Mouse (Mus musculus) neural tube, embryonic 12.5 days (tissue): ENCODE results near the gene Olfr371. TPM values are rescaled to one million over a fixed set of nuclear protein-coding genes. Genes with fewer than 3 reads are reported as not detected.

Experiments
- ATAC-seq: fragments of 200-750 bp; cut with Nextera tagmentation; 2 replicates; pipeline ENCODE4 v1.8.0; 2017; ENCODE audit warnings: low read depth, mild to moderate bottlenecking, moderate TSS enrichment, moderate library complexity; ENCODE audit not compliant: low FRiP score
- H3K27ac ChIP-seq: fragments of 300-500 bp; sonication (generic); 2 replicates; pipeline ENCODE4 v1.5.1; 2016
- H3K27me3 ChIP-seq: fragments of 300-500 bp; sonication (generic); replicated peaks from 2 replicates; pipeline ENCODE4 v1.6.1; 2016; ENCODE audit warnings: mild to moderate bottlenecking
- H3K36me3 ChIP-seq: fragments of 300-500 bp; sonication (generic); 2 replicates; pipeline ENCODE4 v1.6.1; 2016; ENCODE audit warnings: mild to moderate bottlenecking
- H3K4me1 ChIP-seq: fragments of 300-500 bp; sonication (generic); 2 replicates; pipeline ENCODE4 v1.6.1; 2016
- H3K4me2 ChIP-seq: fragments of 300-500 bp; sonication (generic); replicated peaks from 2 replicates; pipeline ENCODE4 v1.6.1; 2016; ENCODE audit warnings: mild to moderate bottlenecking
- H3K4me3 ChIP-seq: fragments of 300-500 bp; sonication (generic); 2 replicates; pipeline ENCODE4 v1.5.1; 2016
- H3K9ac ChIP-seq: fragments of 300-500 bp; sonication (generic); 2 replicates; pipeline ENCODE4 v1.6.1; 2016; ENCODE audit warnings: mild to moderate bottlenecking
- H3K9me3 ChIP-seq: fragments of 300-500 bp; sonication (generic); 2 replicates; pipeline ENCODE4 v1.6.1; 2016; ENCODE audit warnings: mild to moderate bottlenecking
- WGBS: fragments of 180-500 bp; shearing (Covaris S2); methylation state at CpG from one replicate; pipeline ENCODE4 v1.1.7; 2016; 5-methylcytosine and 5-hydroxymethylcytosine counted together
- polyA plus RNA-seq: library from polyadenylated mRNA; unstranded; fragments of >200 nt; fragmentation: Nextera tagmentation; extraction: Ambion mirVana; gene quantifications from 2 replicates; pipeline ENCODE4 v1.2.1, GENCODE M21; 2016

Gene Olfr371
- polyA plus RNA-seq, result not detected in 2 replicates

GRCm38 (mm10) chr8:85225688-85226087, at the start of gene Olfr371:
Olfr371 (plus strand) TSS chr8:85225988.
- no peaks in the 10 kb centered on the region for H3K9me3 ChIP-seq
- no peaks in the 10 kb centered on the region for H3K4me1 ChIP-seq
- H3K27ac ChIP-seq, result no peak within 1 kb of the TSS
- no peak within 1 kb of the TSS for H3K4me3 ChIP-seq
- H3K27me3 ChIP-seq, result no peaks in the 10 kb centered on the region
- no peak for ATAC-seq
- H3K4me2 ChIP-seq, result no peak within 1 kb of the TSS
- WGBS, result 42% methylated on average over 1 of the region's 1 CpGs
- no peak within 1 kb of the TSS for H3K9ac ChIP-seq
- no peaks in the 10 kb centered on the region for H3K36me3 ChIP-seq

DNA sequence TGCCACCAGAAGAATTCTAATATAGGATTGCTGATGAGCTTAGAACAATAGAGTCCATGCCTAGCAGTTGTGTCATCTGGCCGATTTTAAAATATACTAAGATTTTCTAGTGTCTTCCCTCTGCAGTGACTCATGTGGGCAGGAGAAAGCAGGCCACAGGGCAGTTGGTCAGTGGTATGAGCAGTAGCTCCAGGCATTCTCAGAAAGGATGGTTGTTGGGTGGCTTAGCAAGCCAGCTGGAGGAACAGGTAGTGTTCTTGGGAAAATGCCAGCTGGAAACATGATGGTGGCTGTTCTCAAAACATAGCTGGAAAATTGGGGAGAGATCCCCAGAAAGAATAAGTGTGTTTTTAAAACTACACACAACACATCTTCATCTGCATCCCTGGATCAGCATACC, 33.4 kb upstream of the Olfr371 start:
- 86% methylated on average over 1 of the region's 1 CpGs for whole genome bisulfite sequencing

GRCm38 (mm10) chr8:85220220-85220619, 5.6 kb upstream of the Olfr371 start:
- Histone ChIP-seq H3K4me1 (no peaks in the 10 kb centered on the region), H3K4me3 (no peak overlapping the region), H3K9me3 (no peaks in the 10 kb centered on the region), H3K4me2 (no peak overlapping the region), H3K9ac (no peak overlapping the region), H3K36me3 (no peaks in the 10 kb centered on the region), H3K27ac (no peak overlapping the region), H3K27me3 (no peaks in the 10 kb centered on the region)
- no peak for ATAC-seq
- WGBS, result 79% methylated on average over 4 of the region's 4 CpGs

More for the DNA sequence above, 33.4 kb upstream of the Olfr371 start:
- no peak overlapping the region for H3K4me3 ChIP-seq
- no peak overlapping the region for H3K4me2 ChIP-seq
- ATAC-seq, result no peak
- H3K9ac ChIP-seq, result no peak overlapping the region
- no peaks in the 10 kb centered on the region for H3K9me3 ChIP-seq
- no peaks in the 10 kb centered on the region for H3K36me3 ChIP-seq
- H3K27ac ChIP-seq, result no peak overlapping the region
- H3K27me3 ChIP-seq, result no peaks in the 10 kb centered on the region
- H3K4me1 ChIP-seq, result no peaks in the 10 kb centered on the region

- Histone ChIP-seq H3K4me2 (no peak overlapping the region), H3K36me3 (no peaks in the 10 kb centered on the region), H3K27me3 (no peaks in the 10 kb centered on the region), H3K27ac (no peak overlapping the region), H3K4me3 (no peak overlapping the region), H3K9ac (no peak overlapping the region), H3K4me1 (no peaks in the 10 kb centered on the region), H3K9me3 (no peaks in the 10 kb centered on the region)
- 62% methylated on average over 6 of the region's 6 CpGs for WGBS
- no peak for ATAC-seq
Observed at GRCm38 (mm10) chr8:85220992-85221391, 4.8 kb upstream of the Olfr371 start.

GRCm38 (mm10) chr8:85227297-85227696, 1.5 kb downstream of the Olfr371 start:
- no peak for ATAC-seq
- Histone ChIP-seq H3K27me3 (no peaks in the 10 kb centered on the region), H3K9me3 (no peaks in the 10 kb centered on the region), H3K27ac (no peak overlapping the region), H3K4me1 (no peaks in the 10 kb centered on the region), H3K36me3 (no peaks in the 10 kb centered on the region), H3K4me2 (no peak overlapping the region), H3K9ac (no peak overlapping the region), H3K4me3 (no peak overlapping the region)
- 78% methylated on average over 1 of the region's 1 CpGs for WGBS

Other genes starting within 250 kb of the Olfr371 start
- gene Junb, start 247.3 kb upstream of the Olfr371 start, polyA plus RNA-seq, result 9.9 TPM in 2 replicates
- gene Hook2, start 235.4 kb upstream of the Olfr371 start, polyA plus RNA-seq, result 17.6 and 18.2 TPM in 2 replicates
- gene Best2, start 211.5 kb upstream of the Olfr371 start, polyA plus RNA-seq, result not detected in 2 replicates
- 144 and 150 TPM in 2 replicates for gene Asna1, start 200.7 kb upstream of the Olfr371 start, polyA plus RNA-seq
- gene Trir, start 199.2 kb upstream of the Olfr371 start, polyA plus RNA-seq, result 180 and 189 TPM in 2 replicates
- 39.2 and 40.4 TPM in 2 replicates for gene Tnpo2, start 189.1 kb upstream of the Olfr371 start, polyA plus RNA-seq
- 38.1 and 40.5 TPM in 2 replicates for gene Fbxw9, start 165.9 kb upstream of the Olfr371 start, polyA plus RNA-seq
- gene Gm5741, start 158.0 kb upstream of the Olfr371 start, polyA plus RNA-seq, result not detected in 2 replicates
- gene Dhps, start 154.2 kb upstream of the Olfr371 start, polyA plus RNA-seq, result 76.3 and 87.4 TPM in 2 replicates
- gene Wdr83os, start 145.2 kb upstream of the Olfr371 start, polyA plus RNA-seq, result 104 and 111 TPM in 2 replicates
- 54.6 and 57.9 TPM in 2 replicates for gene Wdr83, start 144.7 kb upstream of the Olfr371 start, polyA plus RNA-seq
- 18.0 and 18.7 TPM in 2 replicates for gene Man2b1, start 142.7 kb upstream of the Olfr371 start, polyA plus RNA-seq
- 1.4 TPM in 2 replicates for gene Zfp791, start 102.9 kb upstream of the Olfr371 start, polyA plus RNA-seq
- not detected in 2 replicates for gene Cks1brt, start 74.1 kb upstream of the Olfr371 start, polyA plus RNA-seq
- 86.5 and 89.0 TPM in 2 replicates for gene Orc6, start 73.6 kb downstream of the Olfr371 start, polyA plus RNA-seq
- gene Vps35, start 73.8 kb downstream of the Olfr371 start, polyA plus RNA-seq, result 157 and 177 TPM in 2 replicates
- gene Mylk3, start 160.4 kb downstream of the Olfr371 start, polyA plus RNA-seq, result 1.2 and 1.4 TPM in 2 replicates
- 43.0 and 47.3 TPM in 2 replicates for gene 4921524J17Rik, start 206.8 kb downstream of the Olfr371 start, polyA plus RNA-seq